Mouse (Mus musculus) liver, adult (tissue): ENCODE measurements around the gene Snrnp27.
A peak's percentile ranks its signal among the peaks of the same experiment; 100 is the strongest.

Experiments
- GATA4 ChIP-seq: IDR thresholded peaks from 2 replicates; pipeline ENCODE4 v1.6.1; 2014; ENCODE audit warnings: mild to moderate bottlenecking, low read length; ENCODE audit not compliant: insufficient replicate concordance

The Snrnp27 gene

GRCm38 (mm10) chr6:86670873-86671272, 13.4 kb downstream of the Snrnp27 start:
- no peak for TF ChIP-seq GATA4

- peak; percentile 39; the same call in 1 of the 2 replicates for TF ChIP-seq GATA4
Measured at GRCm38 (mm10) chr6:86669240-86669727, 15.0 kb downstream of the Snrnp27 start.

- TF ChIP-seq GATA4, result no peak
Measured at GRCm38 (mm10) chr6:86668580-86669239, 15.6 kb downstream of the Snrnp27 start, which contains the start of gene Mxd1. Gene Mxd1, minus strand, starts transcription at chr6:86669161.

- no peak for TF ChIP-seq GATA4
Measured at GRCm38 (mm10) chr6:86667061-86667460, 17.3 kb downstream of the Snrnp27 start.

- TF ChIP-seq GATA4, result no peak
Measured at GRCm38 (mm10) chr6:86665560-86666307, 18.6 kb downstream of the Snrnp27 start.

GRCm38 (mm10) chr6:86665076-86665475, 19.2 kb downstream of the Snrnp27 start:
- TF ChIP-seq GATA4, result no peak

- TF ChIP-seq GATA4, result no peak
Measured at GRCm38 (mm10) chr6:86660161-86660877, 24.0 kb downstream of the Snrnp27 start.

- TF ChIP-seq GATA4, result no peak
Measured at GRCm38 (mm10) chr6:86658501-86658900, 25.8 kb downstream of the Snrnp27 start.

GRCm38 (mm10) chr6:86654270-86654916, 29.9 kb downstream of the Snrnp27 start:
- TF ChIP-seq GATA4, result no peak

- TF ChIP-seq GATA4, result no peak
Measured at GRCm38 (mm10) chr6:86653026-86653425, 31.3 kb downstream of the Snrnp27 start.

- TF ChIP-seq GATA4, result no peak
Measured at GRCm38 (mm10) chr6:86646143-86646542, 38.2 kb downstream of the Snrnp27 start.

- no peak for TF ChIP-seq GATA4
Measured at GRCm38 (mm10) chr6:86645551-86645950, 38.8 kb downstream of the Snrnp27 start.

GRCm38 (mm10) chr6:86644775-86645400, 39.4 kb downstream of the Snrnp27 start:
- TF ChIP-seq GATA4, result no peak

- no peak for TF ChIP-seq GATA4
Measured at GRCm38 (mm10) chr6:86641716-86642115, 42.6 kb downstream of the Snrnp27 start.

GRCm38 (mm10) chr6:86640776-86641175, 43.5 kb downstream of the Snrnp27 start:
- TF ChIP-seq GATA4, result no peak
